Mouse (Mus musculus) limb, embryonic 14.5 days (tissue): Measurements from ENCODE around the gene Col26a1. TPM values are rescaled to one million over a fixed set of nuclear protein-coding genes. Genes with fewer than 3 reads are reported as not detected.
A peak's percentile ranks its signal among the peaks of the same experiment; 100 is the strongest.

ENCODE experiments used
- ATAC-seq: fragments of 200-750 bp; cut with Nextera tagmentation; 2 replicates; pipeline ENCODE4 v1.8.0; 2017; ENCODE audit warnings: low read depth, moderate number of reproducible peaks, moderate TSS enrichment; ENCODE audit not compliant: low FRiP score
- DNase-seq: peaks from one replicate; pipeline ENCODE4 v3.0.0-alpha.2; 2015; ENCODE audit warnings: low spot score
- H3K27ac ChIP-seq: fragments of 300-500 bp; sonication (generic); replicated peaks from 2 replicates; pipeline ENCODE4 v1.5.1; 2014; ENCODE audit warnings: low read depth, mild to moderate bottlenecking, low read length, moderate library complexity, mixed read lengths
- H3K27me3 ChIP-seq: fragments of 300-500 bp; sonication (generic); 2 replicates; pipeline ENCODE4 v1.6.1; 2014; ENCODE audit warnings: low read length, mixed read lengths; ENCODE audit not compliant: control insufficient read depth, insufficient read depth
- H3K36me3 ChIP-seq: fragments of 300-500 bp; sonication (generic); 2 replicates; pipeline ENCODE4 v1.6.1; 2014; ENCODE audit warnings: mild to moderate bottlenecking, low read length, moderate library complexity, mixed read lengths; ENCODE audit not compliant: control insufficient read depth, insufficient read depth
- H3K4me1 ChIP-seq: fragments of 300-500 bp; sonication (generic); 2 replicates; pipeline ENCODE4 v1.6.1; 2014; ENCODE audit warnings: antibody characterized with exemption, low read length, mixed read lengths; ENCODE audit not compliant: control insufficient read depth, insufficient read depth
- H3K4me2 ChIP-seq: fragments of 300-500 bp; sonication (generic); replicated peaks from 2 replicates; pipeline ENCODE4 v1.6.1; 2014; ENCODE audit warnings: low read depth, mild to moderate bottlenecking, low read length, moderate library complexity; ENCODE audit not compliant: severe bottlenecking
- H3K4me3 ChIP-seq: fragments of 300-500 bp; sonication (generic); replicated peaks from 2 replicates; pipeline ENCODE4 v1.5.1; 2014; ENCODE audit warnings: low read length
- H3K9ac ChIP-seq: fragments of 300-500 bp; sonication (generic); 2 replicates; pipeline ENCODE4 v1.6.1; 2014; ENCODE audit warnings: mild to moderate bottlenecking, low read depth, low read length, moderate library complexity; ENCODE audit not compliant: severe bottlenecking
- H3K9me3 ChIP-seq: fragments of 300-500 bp; sonication (generic); 2 replicates; pipeline ENCODE4 v1.6.1; 2016; ENCODE audit warnings: low read length; ENCODE audit not compliant: control insufficient read depth
- POLR2A ChIP-seq: fragments of 200-500 bp; IDR thresholded peaks from 2 replicates; pipeline ENCODE4 v1.8.0; 2012; ENCODE audit warnings: inconsistent platforms, mild to moderate bottlenecking, moderate library complexity, borderline replicate concordance; ENCODE audit not compliant: insufficient read depth, insufficient read length; ENCODE audit errors: extremely low read depth
- WGBS: fragments of 180-500 bp; shearing (Covaris S2); extraction: QIAGEN DNeasy Blood & Tissue Kit; methylation state at CpG from one replicate; pipeline ENCODE4 v1.1.7; 2014; 5-methylcytosine and 5-hydroxymethylcytosine counted together
- polyA plus RNA-seq, 2 experiments: library from polyadenylated mRNA; depleted of rRNA in 1 of 2; stranded (reverse) in 1 of 2; unstranded in 1 of 2; fragments of >200 nt; fragmentation: Nextera tagmentation in 1 of 2; extraction: Ambion mirVana in 1 of 2; gene quantifications; 2 replicates each; pipeline versions ENCODE4 v1.2.1 to v1.2.3; 2012 to 2014

The Col26a1 gene
- polyA plus RNA-seq, 2 experiments: 85.5 to 219 TPM

GRCm38 (mm10) chr5:136907991-136908857 lies 25.2 kb upstream of the Col26a1 start, which contains the start of gene Ift22:
TSS of gene Ift22 (plus strand) at chr5:136908150.
- peak; percentile 94 for ATAC-seq
- WGBS: 10% methylated on average over 32 of the region's 32 CpGs

GRCm38 (mm10) chr5:136907587-136907986 lies 24.6 kb upstream of the Col26a1 start:
- Histone ChIP-seq H3K27ac (no peak overlapping the region), H3K36me3 (peaks cover 11% of the 10 kb centered on the region), H3K9me3 (no peaks in the 10 kb centered on the region), H3K4me3 (peak overlapping the region; percentile 68), H3K27me3 (no peaks in the 10 kb centered on the region), H3K9ac (peak overlapping the region; percentile 64; the same call in 1 of the 2 replicates), H3K4me2 (peak overlapping the region; percentile 58), H3K4me1 (0 out of 2 replicates have a peak, but pooled peaks cover 3% of the 10 kb centered on the region)
- DNase-seq (no peak), ATAC-seq (no peak)
- no peak for TF ChIP-seq POLR2A
- 38% methylated on average over 9 of the region's 9 CpGs for WGBS

More at GRCm38 (mm10) chr5:136907991-136908857, 25.2 kb upstream of the Col26a1 start, which contains the start of gene Ift22:
- DNase-seq: peak; percentile 96
- H3K4me1 ChIP-seq: 0 out of 2 replicates have a peak, but pooled peaks cover 3% of the 10 kb centered on the region
- H3K4me2 ChIP-seq: peak within 1 kb of the TSS; percentile 58
- no peaks in the 10 kb centered on the region for H3K27me3 ChIP-seq
- no peak for TF ChIP-seq POLR2A
- H3K36me3 ChIP-seq: peaks cover 18% of the 10 kb centered on the region
- H3K27ac ChIP-seq: no peak within 1 kb of the TSS
- no peaks in the 10 kb centered on the region for H3K9me3 ChIP-seq
- H3K4me3 ChIP-seq: peak within 1 kb of the TSS; percentile 68
- H3K9ac ChIP-seq: peak within 1 kb of the TSS; percentile 64

- Histone ChIP-seq H3K4me1 (0 out of 2 replicates have a peak, but pooled peaks cover 3% of the 10 kb centered on the region), H3K27ac (no peak overlapping the region), H3K27me3 (no peaks in the 10 kb centered on the region), H3K4me3 (no peak overlapping the region), H3K4me2 (no peak overlapping the region), H3K9ac (no peak overlapping the region), H3K36me3 (no peaks in the 10 kb centered on the region), H3K9me3 (no peaks in the 10 kb centered on the region)
- 57% methylated on average over 7 of the region's 7 CpGs for WGBS
- ATAC-seq: no peak
- no peak for DNase-seq
- no peak for TF ChIP-seq POLR2A
Measured at GRCm38 (mm10) chr5:136905630-136906029, 22.6 kb upstream of the Col26a1 start.

- Histone ChIP-seq H3K4me1 (0 out of 2 replicates have a peak, but pooled peaks cover 3% of the 10 kb centered on the region), H3K27ac (no peak overlapping the region), H3K9ac (no peak overlapping the region), H3K4me2 (no peak overlapping the region), H3K9me3 (no peaks in the 10 kb centered on the region), H3K27me3 (no peaks in the 10 kb centered on the region), H3K4me3 (no peak overlapping the region), H3K36me3 (no peaks in the 10 kb centered on the region)
- WGBS: 54% methylated on average over 3 of the region's 3 CpGs
- DNase-seq (no peak), ATAC-seq (no peak)
- TF ChIP-seq POLR2A: no peak
Measured at GRCm38 (mm10) chr5:136904621-136905020, 21.6 kb upstream of the Col26a1 start.

GRCm38 (mm10) chr5:136895529-136895963 lies 12.5 kb upstream of the Col26a1 start:
- peak; percentile 60; the same call in 1 of the 2 replicates for ATAC-seq
- no peak overlapping the region for H3K27ac ChIP-seq
- no peaks in the 10 kb centered on the region for H3K9me3 ChIP-seq
- H3K36me3 ChIP-seq: no peaks in the 10 kb centered on the region
- H3K4me2 ChIP-seq: peak overlapping the region; percentile 17; the same call in 1 of the 2 replicates
- no peak for TF ChIP-seq POLR2A
- H3K4me3 ChIP-seq: no peak overlapping the region
- 42% methylated on average over 10 of the region's 10 CpGs for WGBS
- no peak overlapping the region for H3K9ac ChIP-seq
- peak; percentile 31 for DNase-seq
- no peaks in the 10 kb centered on the region for H3K27me3 ChIP-seq
- H3K4me1 ChIP-seq: 0 out of 2 replicates have a peak, but pooled peaks cover 4% of the 10 kb centered on the region
